Comparison of ENCODE assay signal across 7 mouse cellular contexts in the genomic region with DNA sequence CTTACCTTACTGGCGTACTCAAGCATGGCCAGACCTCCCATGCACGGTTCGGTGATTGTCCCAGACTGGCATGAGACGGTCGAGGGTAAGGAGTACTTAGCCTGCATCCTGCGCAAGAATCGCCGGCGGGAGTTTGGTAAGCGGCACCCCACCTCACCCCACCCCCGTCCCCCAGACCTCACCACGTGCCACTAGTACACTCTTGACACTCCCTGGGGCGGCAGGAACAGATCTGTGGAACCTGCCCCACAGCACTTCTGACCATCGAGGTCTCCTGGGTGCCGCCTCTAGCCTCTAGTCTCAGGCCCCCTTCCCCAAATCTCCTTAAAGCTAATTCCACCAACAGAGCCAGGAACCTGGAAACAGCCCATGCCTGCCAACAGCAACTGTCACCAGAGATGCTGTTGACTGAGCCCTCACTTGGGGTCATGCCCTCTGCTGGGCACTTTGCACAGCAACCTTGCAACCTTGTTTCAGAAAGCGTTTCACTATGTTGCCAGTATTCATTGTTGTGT. TPM values are rescaled to one million over a fixed set of nuclear protein-coding genes. Genes with fewer than 3 reads are reported as not detected.
DNase-seq lines count a peak whose midpoint lies in the region; ATAC-seq and TF ChIP-seq lines count a peak whose summit lies in the region.

No protein-coding gene starts in this region.

- no peak for TF ChIP-seq EP300 in ES-Bruce4 (IDR thresholded peaks at IDR 0.05; ENCODE audit: insufficient read depth, low read depth, low read length)

- no peaks in the 10 kb centered on the region for H3K9me3 ChIP-seq in ES-Bruce4 (replicated peaks; ENCODE audit: control insufficient read depth, insufficient read depth, low read length, poor library complexity, severe bottlenecking)
- H3K9me3 ChIP-seq in embryonic facial prominence, embryonic 14.5 days (ENCODE audit: control insufficient read depth, low read length) = no peaks in the 10 kb centered on the region
- H3K9me3 ChIP-seq in lung, embryonic 16.5 days (ENCODE audit: control insufficient read depth, low read length) = no peaks in the 10 kb centered on the region

- ATAC-seq in embryonic facial prominence, embryonic 14.5 days (ENCODE audit: low read depth) = peak; percentile 34; the same call in 1 of the 2 replicates
- ATAC-seq in inflammation-experienced regulatory T-cells, adult 6 months = peak; percentile 67
- ATAC-seq in lung, embryonic 16.5 days (ENCODE audit: low read depth) = peak; percentile 56

- H3K27ac ChIP-seq in ES-Bruce4 (ENCODE audit: insufficient read depth, low read length) = no peak overlapping the region
- H3K27ac ChIP-seq in embryonic facial prominence, embryonic 14.5 days (replicated peaks; ENCODE audit: low read depth, low read length) = no peak overlapping the region; the same call in 1 of the 2 replicates
- H3K27ac ChIP-seq in lung, embryonic 16.5 days (ENCODE audit: low read length) = peak overlapping the region; percentile 46; the same call in 1 of the 2 replicates

- 2% methylated on average over 12 of the region's 16 CpGs for WGBS in embryonic facial prominence, embryonic 14.5 days
- WGBS in lung, embryonic 16.5 days = under 1% methylated on average over 16 of the region's 16 CpGs

- H3K4me1 ChIP-seq in ES-Bruce4 (ENCODE audit: control insufficient read depth, insufficient read depth, low read length) = no peaks in the 10 kb centered on the region
- H3K4me1 ChIP-seq in embryonic facial prominence, embryonic 14.5 days (ENCODE audit: control insufficient read depth, insufficient read depth, low read length) = peaks cover 7% of the 10 kb centered on the region; the same call in 1 of the 2 replicates
- H3K4me1 ChIP-seq in lung, embryonic 16.5 days (replicated peaks; ENCODE audit: control insufficient read depth, insufficient read depth, low read length) = peaks cover 11% of the 10 kb centered on the region

- peak; percentile 59 for TF ChIP-seq CTCF in ES-Bruce4 (IDR thresholded peaks at IDR 0.05; ENCODE audit: low read depth, low read length)

- H3K4me3 ChIP-seq in ES-Bruce4 (ENCODE audit: low read depth, low read length) = peak overlapping the region; percentile 76
- H3K4me3 ChIP-seq in embryonic facial prominence, embryonic 14.5 days (ENCODE audit: low read depth, low read length) = peak overlapping the region; percentile 54
- H3K4me3 ChIP-seq in lung, embryonic 16.5 days (ENCODE audit: low read length) = peak overlapping the region; percentile 70

- peak overlapping the region; percentile 17 for H3K9ac ChIP-seq in ES-Bruce4 (ENCODE audit: low read depth, poor library complexity, severe bottlenecking)
- peak overlapping the region; percentile 67 for H3K9ac ChIP-seq in embryonic facial prominence, embryonic 14.5 days (ENCODE audit: low read depth, low read length)
- H3K9ac ChIP-seq in lung, embryonic 16.5 days (ENCODE audit: low read length) = peak overlapping the region; percentile 77

- TF ChIP-seq POLR2A in ES-Bruce4 (IDR thresholded peaks at IDR 0.05; ENCODE audit: insufficient read depth, low read length) = no peak

- H3K27me3 ChIP-seq in ES-Bruce4 (ENCODE audit: control insufficient read depth, insufficient read depth, low read length, poor library complexity, severe bottlenecking) = no peaks in the 10 kb centered on the region
- no peaks in the 10 kb centered on the region for H3K27me3 ChIP-seq in embryonic facial prominence, embryonic 14.5 days (replicated peaks; ENCODE audit: control insufficient read depth, insufficient read depth, low read length)
- no peaks in the 10 kb centered on the region for H3K27me3 ChIP-seq in lung, embryonic 16.5 days (ENCODE audit: control insufficient read depth, insufficient read depth, low read depth, low read length)

- DNase-seq in adrenal gland, postnatal 25 days = peak; percentile 32
- DNase-seq in embryonic facial prominence, embryonic 14.5 days (ENCODE audit: low spot score) = no peak
- peak; percentile 68 for DNase-seq in retina, embryonic 14.5 days (ENCODE audit: low spot score)
- DNase-seq in frontal cortex, postnatal 25 days (ENCODE audit: low spot score in 2 of 2) = no peak

- H3K4me2 ChIP-seq in embryonic facial prominence, embryonic 14.5 days (ENCODE audit: low read depth, low read length) = peak overlapping the region; percentile 83
- peak overlapping the region; percentile 95 for H3K4me2 ChIP-seq in lung, embryonic 16.5 days (ENCODE audit: low read depth, low read length)

- H3K36me3 ChIP-seq in ES-Bruce4 (ENCODE audit: control insufficient read depth, insufficient read depth, low read length, poor library complexity, severe bottlenecking) = no peaks in the 10 kb centered on the region
- no peaks in the 10 kb centered on the region for H3K36me3 ChIP-seq in embryonic facial prominence, embryonic 14.5 days (ENCODE audit: control insufficient read depth, insufficient read depth, low read length)
- H3K36me3 ChIP-seq in lung, embryonic 16.5 days (ENCODE audit: control insufficient read depth, insufficient read depth, low read length) = no peaks in the 10 kb centered on the region

RNA-seq across cellular contexts. Expression of gene Rsg1, which starts 0.6 kb away (rescaled TPM):
- polyA plus RNA-seq in ES-Bruce4 (2011; ENCODE audit: insufficient read depth, insufficient read length, low read depth, missing spikeins) = 1.6 and 2.8 TPM in 2 replicates
- total RNA-seq in adrenal gland, postnatal 25 days (2021) = 1.4 and 1.7 TPM in 2 replicates
- 5.1 and 5.2 TPM in 2 replicates for polyA plus RNA-seq in embryonic facial prominence, embryonic 14.5 days (2014; fragmentation: Nextera tagmentation; extraction: Ambion mirVana)
- polyA plus RNA-seq in inflammation-experienced regulatory T-cells, adult 6 months (2017; shearing (Covaris generic)) = 1 to 10 TPM; 1.7 to 6.1 (median 3.3) TPM
- polyA plus RNA-seq in lung, embryonic 16.5 days (2015; fragmentation: Nextera tagmentation; extraction: Ambion mirVana) = 5.2 and 7.0 TPM in 2 replicates

RNA-seq across cellular contexts. Expression of gene Arhgef19, which starts 24.9 kb away (rescaled TPM):
- 7.5 and 8.3 TPM in 2 replicates for polyA plus RNA-seq in ES-Bruce4 (2011; ENCODE audit: insufficient read depth, insufficient read length, low read depth, missing spikeins)
- 32.6 and 44.2 TPM in 2 replicates for total RNA-seq in adrenal gland, postnatal 25 days (2021)
- 17.4 and 17.7 TPM in 2 replicates for polyA plus RNA-seq in embryonic facial prominence, embryonic 14.5 days (2014; fragmentation: Nextera tagmentation; extraction: Ambion mirVana)
- not detected for polyA plus RNA-seq in inflammation-experienced regulatory T-cells, adult 6 months (2017; shearing (Covaris generic))
- 17.7 and 18.0 TPM in 2 replicates for polyA plus RNA-seq in lung, embryonic 16.5 days (2015; fragmentation: Nextera tagmentation; extraction: Ambion mirVana)

Comparison
In these comparisons a context has a peak if more than half of its experiments do, and no peak if none do; other contexts are left out.
1. H3K9ac ChIP-seq: peak in every context shown above with its lines; median percentile 77 in lung, embryonic 16.5 days; 67 in embryonic facial prominence, embryonic 14.5 days; 17 in ES-Bruce4.
2. DNase-seq: peak in adrenal gland, postnatal 25 days (single experiment) and retina, embryonic 14.5 days (single experiment); none in embryonic facial prominence, embryonic 14.5 days (single experiment) and frontal cortex, postnatal 25 days (0 of 2).
3. Peak in every context shown above with its lines, with median percentiles within 50 percentile points of each other: H3K4me3 ChIP-seq and ATAC-seq.